Mouse (Mus musculus): Measurements from ENCODE around the gene Klc2.
A peak's percentile ranks its signal among the peaks of the same experiment; 100 is the strongest.

Gene Klc2

GRCm38 (mm10) chr19:5097521-5098362 is 20.6 kb downstream of the Klc2 start:
- Histone ChIP-seq H3K9me3 (ENCODE audit: low read length) (no peaks in the 10 kb centered on the region), H3K4me1 (replicated peaks; ENCODE audit: low read depth, low read length) (peaks cover 84% of the 10 kb centered on the region), H3K36me3 (ENCODE audit: insufficient read depth, low read length) (peaks cover 50% of the 10 kb centered on the region), H3K27me3 (ENCODE audit: insufficient read depth, low read length) (peaks cover 30% of the 10 kb centered on the region), H3K4me3 (replicated peaks; ENCODE audit: low read length) (peak overlapping the region; percentile 86)
- TF ChIP-seq NANOG (IDR thresholded peaks at IDR 0.05; ENCODE audit: borderline replicate concordance, low read length) (no peak), POU5F1 (IDR thresholded peaks at IDR 0.05; ENCODE audit: borderline replicate concordance, low read length) (no peak), CTCF (conservative IDR thresholded peaks at IDR 0.05; ENCODE audit: low read length) (no peak)

- no peak overlapping the region for H3K4me3 ChIP-seq (replicated peaks; ENCODE audit: low read length)
- H3K4me1 ChIP-seq (replicated peaks; ENCODE audit: low read depth, low read length) = peaks cover 82% of the 10 kb centered on the region
- H3K9me3 ChIP-seq (ENCODE audit: low read length) = no peaks in the 10 kb centered on the region
- H3K27me3 ChIP-seq (ENCODE audit: insufficient read depth, low read length) = peaks cover 30% of the 10 kb centered on the region
- H3K36me3 ChIP-seq (ENCODE audit: insufficient read depth, low read length) = peaks cover 50% of the 10 kb centered on the region
- no peak for TF ChIP-seq CTCF (conservative IDR thresholded peaks at IDR 0.05; ENCODE audit: low read length)
- no peak for TF ChIP-seq POU5F1 (IDR thresholded peaks at IDR 0.05; ENCODE audit: borderline replicate concordance, low read length)
- TF ChIP-seq NANOG (IDR thresholded peaks at IDR 0.05; ENCODE audit: borderline replicate concordance, low read length) = no peak
Measured at GRCm38 (mm10) chr19:5095887-5096474, 22.4 kb downstream of the Klc2 start.

GRCm38 (mm10) chr19:5094746-5095417 is 23.5 kb downstream of the Klc2 start:
- no peak for TF ChIP-seq POU5F1 (IDR thresholded peaks at IDR 0.05; ENCODE audit: borderline replicate concordance, low read length)
- no peak for TF ChIP-seq CTCF (conservative IDR thresholded peaks at IDR 0.05; ENCODE audit: low read length)
- TF ChIP-seq NANOG (IDR thresholded peaks at IDR 0.05; ENCODE audit: borderline replicate concordance, low read length) = no peak
- H3K36me3 ChIP-seq (ENCODE audit: insufficient read depth, low read length) = peaks cover 50% of the 10 kb centered on the region
- peaks cover 77% of the 10 kb centered on the region for H3K4me1 ChIP-seq (replicated peaks; ENCODE audit: low read depth, low read length)
- H3K9me3 ChIP-seq (ENCODE audit: low read length) = no peaks in the 10 kb centered on the region
- peaks cover 30% of the 10 kb centered on the region for H3K27me3 ChIP-seq (ENCODE audit: insufficient read depth, low read length)
- no peak overlapping the region for H3K4me3 ChIP-seq (replicated peaks; ENCODE audit: low read length)

- no peaks in the 10 kb centered on the region for H3K9me3 ChIP-seq (ENCODE audit: low read length)
- H3K27me3 ChIP-seq (ENCODE audit: insufficient read depth, low read length) = peaks cover 30% of the 10 kb centered on the region
- peaks cover 50% of the 10 kb centered on the region for H3K36me3 ChIP-seq (ENCODE audit: insufficient read depth, low read length)
- TF ChIP-seq POU5F1 (IDR thresholded peaks at IDR 0.05; ENCODE audit: borderline replicate concordance, low read length) (no peak), CTCF (conservative IDR thresholded peaks at IDR 0.05; ENCODE audit: low read length) (peak; percentile 81)
- H3K4me1 ChIP-seq (replicated peaks; ENCODE audit: low read depth, low read length) = peaks cover 77% of the 10 kb centered on the region
- no peak overlapping the region for H3K4me3 ChIP-seq (replicated peaks; ENCODE audit: low read length)
Measured at GRCm38 (mm10) chr19:5094243-5094632, 24.1 kb downstream of the Klc2 start.

GRCm38 (mm10) chr19:5093481-5094242 is 24.7 kb downstream of the Klc2 start:
- no peak overlapping the region for H3K4me3 ChIP-seq (replicated peaks; ENCODE audit: low read length)
- TF ChIP-seq POU5F1 (IDR thresholded peaks at IDR 0.05; ENCODE audit: borderline replicate concordance, low read length) = no peak
- H3K36me3 ChIP-seq (ENCODE audit: insufficient read depth, low read length) = peaks cover 49% of the 10 kb centered on the region

GRCm38 (mm10) chr19:5092083-5092482 is 26.3 kb downstream of the Klc2 start:
- Histone ChIP-seq H3K27me3 (ENCODE audit: insufficient read depth, low read length) (peaks cover 20% of the 10 kb centered on the region), H3K4me3 (replicated peaks; ENCODE audit: low read length) (no peak overlapping the region), H3K4me1 (replicated peaks; ENCODE audit: low read depth, low read length) (peaks cover 74% of the 10 kb centered on the region), H3K36me3 (ENCODE audit: insufficient read depth, low read length) (peaks cover 49% of the 10 kb centered on the region), H3K9me3 (ENCODE audit: low read length) (no peaks in the 10 kb centered on the region)
- TF ChIP-seq NANOG (IDR thresholded peaks at IDR 0.05; ENCODE audit: borderline replicate concordance, low read length) (no peak), CTCF (conservative IDR thresholded peaks at IDR 0.05; ENCODE audit: low read length) (no peak), POU5F1 (IDR thresholded peaks at IDR 0.05; ENCODE audit: borderline replicate concordance, low read length) (no peak)

More at GRCm38 (mm10) chr19:5093481-5094242, 24.7 kb downstream of the Klc2 start:
- H3K9me3 ChIP-seq (ENCODE audit: low read length) = no peaks in the 10 kb centered on the region
- H3K27me3 ChIP-seq (ENCODE audit: insufficient read depth, low read length) = peaks cover 30% of the 10 kb centered on the region
- H3K4me1 ChIP-seq (replicated peaks; ENCODE audit: low read depth, low read length) = peaks cover 76% of the 10 kb centered on the region

- Histone ChIP-seq H3K4me3 (replicated peaks; ENCODE audit: low read length) (peak overlapping the region; percentile 98), H3K36me3 (ENCODE audit: insufficient read depth, low read length) (peaks cover 49% of the 10 kb centered on the region), H3K9me3 (ENCODE audit: low read length) (no peaks in the 10 kb centered on the region), H3K27me3 (ENCODE audit: insufficient read depth, low read length) (peaks cover 20% of the 10 kb centered on the region), H3K4me1 (replicated peaks; ENCODE audit: low read depth, low read length) (peaks cover 65% of the 10 kb centered on the region)
- TF ChIP-seq POU5F1 (IDR thresholded peaks at IDR 0.05; ENCODE audit: borderline replicate concordance, low read length) (no peak), CTCF (conservative IDR thresholded peaks at IDR 0.05; ENCODE audit: low read length) (no peak), NANOG (IDR thresholded peaks at IDR 0.05; ENCODE audit: borderline replicate concordance, low read length) (no peak)
Measured at GRCm38 (mm10) chr19:5089324-5089723, 29.0 kb downstream of the Klc2 start.
